Mouse (Mus musculus) 416B (cell line): ENCODE measurements around the gene Sorl1.

Source experiments
- DNase-seq: peaks from one replicate; pipeline ENCODE4 v3.0.0; 2011; ENCODE audit warnings: low read depth

The Sorl1 gene

DNA sequence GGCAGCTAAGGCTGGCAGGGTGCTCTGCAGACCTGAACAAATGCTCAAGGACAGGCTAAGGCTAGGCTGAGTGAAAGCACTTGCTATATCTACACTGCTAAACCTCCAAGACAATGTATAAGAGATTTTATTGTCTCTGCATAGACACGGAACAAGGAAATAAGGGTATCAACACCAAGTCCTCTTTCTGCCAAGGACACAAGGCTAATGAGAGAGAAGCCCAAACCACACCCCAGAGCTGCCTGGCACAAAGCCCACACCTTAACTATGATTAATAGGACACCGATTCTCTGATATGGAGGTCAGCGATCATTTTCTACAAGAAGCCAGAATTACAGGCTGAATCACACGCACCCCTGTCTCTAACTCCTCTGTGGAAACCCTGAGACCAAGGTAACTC lies 120.0 kb downstream of the Sorl1 start:
- no peak for DNase-seq

DNA sequence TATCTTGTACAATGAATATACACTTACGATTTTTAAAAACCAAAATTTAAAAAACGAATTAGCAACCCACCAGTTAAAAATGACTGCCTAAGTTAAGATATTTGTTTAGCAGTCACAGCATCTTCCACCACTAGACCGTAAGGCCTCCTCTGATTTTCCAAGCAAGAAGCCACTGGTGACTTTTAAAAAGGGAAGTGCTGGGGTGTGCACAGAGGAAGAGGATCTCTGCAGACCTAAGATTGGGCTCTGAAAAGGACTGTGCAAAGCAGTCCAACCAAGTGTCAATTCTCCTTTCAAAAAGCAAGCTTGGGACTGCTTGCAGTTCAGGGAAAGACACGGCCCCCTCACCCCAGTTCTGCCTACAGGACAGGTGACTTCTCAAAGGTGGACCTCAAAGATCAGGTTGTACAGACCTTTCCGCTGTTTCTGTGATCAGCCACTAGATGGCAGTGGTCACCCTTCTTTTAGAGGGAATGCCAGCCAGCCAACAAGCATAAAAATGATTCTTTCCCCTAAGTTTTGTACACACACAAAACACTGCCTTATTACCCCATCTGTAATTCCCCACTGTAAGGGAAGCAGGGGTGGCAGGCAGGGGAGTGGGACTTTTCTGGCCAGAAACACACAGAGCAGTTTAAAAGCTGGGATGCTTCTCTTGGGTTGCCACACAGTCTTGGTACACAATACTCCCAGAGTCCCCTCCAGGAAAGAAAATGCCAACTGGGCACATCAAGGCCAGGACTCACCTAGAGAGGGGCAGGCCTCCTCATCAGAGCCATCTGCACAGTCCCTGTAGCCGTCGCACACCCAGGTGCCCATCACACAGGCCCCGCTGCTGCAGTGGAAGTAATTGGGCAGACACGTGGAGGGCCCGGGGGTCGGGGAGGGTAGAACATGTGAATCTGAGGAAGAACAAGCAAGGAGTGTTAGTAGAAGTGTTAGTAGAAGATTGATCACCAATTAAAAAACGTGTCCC lies 124.3 kb downstream of the Sorl1 start:
- peak; percentile 59 for DNase-seq

DNA sequence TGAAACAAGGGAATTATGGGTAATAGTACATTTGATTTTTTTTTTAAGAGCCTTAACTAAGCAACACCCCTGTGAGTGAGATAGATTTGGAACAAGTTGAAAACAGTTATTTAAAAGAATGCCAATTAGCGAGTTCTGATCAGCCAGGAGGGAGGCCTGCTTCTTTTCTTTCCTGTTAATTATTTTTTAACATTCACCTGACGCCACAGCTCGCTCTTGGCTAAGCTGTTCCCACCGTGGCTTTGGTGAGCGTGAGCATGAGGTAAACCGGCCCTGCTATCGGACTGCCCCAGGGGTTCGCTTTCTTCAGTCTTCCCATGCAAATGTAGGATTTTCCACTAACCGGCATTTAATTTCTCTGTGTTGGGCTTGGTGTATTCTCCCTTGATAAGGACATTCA lies 128.8 kb downstream of the Sorl1 start:
- no peak for DNase-seq

DNA sequence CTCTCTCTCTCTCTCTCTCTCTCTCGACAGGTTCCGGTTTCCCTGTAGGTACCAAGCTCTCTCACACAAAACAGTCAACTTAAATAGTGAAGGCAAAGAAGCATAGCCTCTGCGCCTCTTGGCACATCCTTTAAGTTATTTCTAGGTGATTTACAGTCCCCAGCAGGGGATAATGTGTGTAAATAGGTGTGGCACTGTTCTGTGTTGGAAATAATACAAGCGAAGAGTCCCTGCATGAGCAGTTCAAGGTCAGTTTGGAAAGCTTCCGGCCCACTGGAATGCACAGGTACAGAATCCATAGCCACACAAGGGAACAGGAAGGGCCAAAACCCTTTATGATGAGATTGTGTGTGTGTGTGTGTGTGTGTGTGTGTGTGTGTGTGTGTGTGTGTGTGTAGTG lies 130.3 kb downstream of the Sorl1 start:
- no peak for DNase-seq

DNA sequence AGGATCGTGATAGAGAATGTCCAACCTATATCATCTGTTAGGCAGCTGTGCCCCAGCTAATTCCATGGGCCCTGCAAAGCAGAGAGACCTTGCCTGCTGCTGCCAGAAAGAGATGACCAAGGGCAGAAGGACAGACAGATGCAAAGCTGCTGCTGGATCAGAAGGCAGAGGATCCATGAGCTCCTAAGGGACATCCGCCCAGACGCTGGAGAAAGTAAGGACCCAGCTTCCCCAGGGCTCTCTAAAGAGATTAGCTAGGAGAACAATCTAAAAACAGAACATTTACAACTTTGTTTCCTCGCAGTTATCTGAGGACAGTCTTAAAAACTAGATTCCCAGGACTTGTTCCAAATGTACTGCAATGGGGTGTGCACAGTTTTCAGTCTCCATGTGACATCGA lies 131.3 kb downstream of the Sorl1 start:
- DNase-seq: no peak

DNA sequence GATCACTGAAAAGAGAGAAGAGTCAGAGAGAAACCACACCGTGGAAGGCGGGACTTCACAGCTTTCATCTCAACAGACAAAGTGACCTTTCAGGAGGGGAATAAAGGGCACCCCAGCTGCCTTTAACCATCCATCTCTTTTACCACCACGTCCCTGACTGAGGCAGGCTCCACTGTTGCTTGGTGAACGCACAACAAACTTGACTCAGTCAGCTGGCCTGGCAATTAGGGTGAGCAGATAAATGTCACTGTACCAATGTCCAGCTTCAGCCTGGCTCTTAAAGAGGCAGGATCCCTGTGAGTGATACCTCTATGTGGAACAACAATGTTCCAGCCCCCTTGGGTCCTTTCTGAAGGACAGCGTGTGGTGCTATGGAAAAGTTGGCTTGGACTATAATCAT lies 138.5 kb downstream of the Sorl1 start:
- DNase-seq: no peak

DNA sequence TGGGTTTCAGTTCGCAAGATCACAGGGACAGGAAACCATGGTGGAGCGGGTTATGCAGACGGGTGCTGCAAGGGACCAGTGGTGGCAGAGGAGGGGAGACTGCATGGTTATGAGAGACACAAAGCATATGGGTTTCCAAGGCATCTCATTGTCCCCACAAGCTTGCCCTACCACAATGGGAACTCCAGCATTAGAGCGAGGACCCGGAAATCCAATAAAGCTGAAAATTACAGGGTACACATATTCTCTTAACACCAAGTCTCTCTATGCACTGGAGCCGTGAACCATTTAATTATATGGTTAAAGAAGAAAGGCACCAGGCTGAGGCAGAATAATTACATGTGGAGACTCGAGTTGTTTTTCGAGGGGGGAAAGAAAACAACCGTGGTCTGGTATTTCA lies 139.0 kb downstream of the Sorl1 start:
- DNase-seq: no peak

DNA sequence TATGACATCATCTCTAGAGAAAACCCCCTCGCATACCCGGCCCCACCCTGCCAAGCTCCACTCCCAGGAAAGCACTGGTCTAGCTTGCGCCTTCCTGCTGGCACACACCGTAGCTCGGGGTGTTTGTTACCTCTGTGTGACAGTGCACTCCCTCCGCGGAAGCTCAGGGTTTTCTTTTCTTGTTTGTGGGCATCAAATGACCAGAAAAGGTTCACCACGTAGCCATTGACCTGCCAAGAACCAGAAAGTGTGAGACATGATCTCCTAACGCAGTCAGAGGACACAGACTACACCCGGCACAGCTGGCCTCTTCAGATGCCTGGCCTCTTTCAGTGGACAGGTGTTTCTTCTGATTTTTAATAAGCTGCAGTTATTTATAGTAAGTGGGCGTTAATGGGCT lies 139.8 kb downstream of the Sorl1 start:
- no peak for DNase-seq

DNA sequence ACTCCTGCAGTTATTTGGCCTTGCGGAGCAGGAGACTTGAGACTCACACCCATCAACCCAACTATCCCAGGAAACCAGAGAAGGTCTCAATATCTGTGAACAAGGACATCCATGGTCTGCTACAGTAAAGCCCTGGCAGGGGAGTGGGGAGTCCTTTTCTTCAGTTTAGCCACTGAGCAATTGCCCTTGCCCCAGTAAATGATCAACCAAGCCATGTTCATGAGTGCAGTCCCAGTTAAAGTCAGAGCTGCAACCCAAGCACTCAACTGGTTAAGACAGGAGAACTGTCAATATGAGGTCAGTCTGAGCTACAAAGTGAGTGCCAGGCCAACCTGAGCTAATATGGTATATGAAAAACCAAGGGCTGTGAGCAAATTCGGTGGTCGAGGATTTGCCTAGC lies 140.8 kb downstream of the Sorl1 start:
- DNase-seq: no peak

DNA sequence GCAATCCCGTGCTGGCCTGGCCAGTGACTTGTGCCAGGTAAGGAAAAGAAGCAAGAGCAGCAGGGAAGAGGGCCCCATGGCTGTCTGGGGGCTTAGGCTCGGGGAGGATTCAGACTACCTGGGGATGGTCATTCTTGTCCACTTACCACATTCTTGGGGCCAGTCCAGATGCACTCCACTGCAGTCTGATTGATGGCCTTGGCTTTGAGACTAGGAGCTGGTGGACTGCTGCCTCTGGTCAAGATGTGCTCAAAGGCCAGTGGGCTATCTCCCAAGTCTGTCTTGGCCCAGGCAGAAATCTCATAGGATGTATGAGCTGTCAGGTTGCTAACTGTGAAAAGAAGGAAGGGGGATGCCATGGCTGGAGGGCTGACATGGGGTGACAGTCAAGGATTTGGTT lies 141.3 kb downstream of the Sorl1 start:
- no peak for DNase-seq

DNA sequence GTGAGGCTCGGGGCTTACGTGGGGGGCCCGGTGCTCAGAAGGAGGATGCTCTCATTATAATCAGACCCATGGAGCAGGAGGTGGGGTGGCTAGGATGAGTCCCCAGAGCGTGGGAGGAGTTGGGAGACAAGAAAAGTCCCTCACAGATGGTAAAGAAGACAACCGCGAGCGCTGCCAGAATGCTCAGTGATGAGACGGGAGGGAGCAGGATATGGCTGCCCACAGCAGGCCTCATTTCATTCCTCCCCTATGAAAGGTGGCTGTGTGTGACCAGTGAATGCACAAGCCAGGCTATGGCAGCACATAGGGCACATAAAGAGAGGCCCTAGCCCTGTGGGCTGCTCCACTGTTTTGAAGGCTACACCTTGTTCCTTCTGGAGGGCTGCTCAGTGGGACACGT lies 142.1 kb downstream of the Sorl1 start:
- DNase-seq: no peak

DNA sequence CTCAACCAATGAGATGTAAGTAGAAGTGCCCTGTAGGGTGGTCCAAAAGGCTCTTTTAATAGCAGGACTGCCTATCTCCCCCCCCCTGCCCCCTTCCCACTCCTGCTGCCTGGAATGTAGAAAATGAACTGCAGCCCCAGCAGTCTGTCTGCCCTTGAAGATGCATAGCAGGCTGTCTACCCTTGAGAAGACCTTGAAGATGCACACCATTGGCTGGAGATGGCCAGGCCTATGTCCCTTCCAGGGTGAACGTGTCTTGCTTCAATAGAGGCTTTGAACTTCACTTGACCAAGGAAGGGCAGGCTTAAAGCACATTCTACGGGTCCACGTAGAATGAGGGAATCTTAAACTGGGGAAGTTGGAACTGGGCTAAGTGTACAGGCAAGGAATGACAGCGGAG lies 142.8 kb downstream of the Sorl1 start:
- no peak for DNase-seq

DNA sequence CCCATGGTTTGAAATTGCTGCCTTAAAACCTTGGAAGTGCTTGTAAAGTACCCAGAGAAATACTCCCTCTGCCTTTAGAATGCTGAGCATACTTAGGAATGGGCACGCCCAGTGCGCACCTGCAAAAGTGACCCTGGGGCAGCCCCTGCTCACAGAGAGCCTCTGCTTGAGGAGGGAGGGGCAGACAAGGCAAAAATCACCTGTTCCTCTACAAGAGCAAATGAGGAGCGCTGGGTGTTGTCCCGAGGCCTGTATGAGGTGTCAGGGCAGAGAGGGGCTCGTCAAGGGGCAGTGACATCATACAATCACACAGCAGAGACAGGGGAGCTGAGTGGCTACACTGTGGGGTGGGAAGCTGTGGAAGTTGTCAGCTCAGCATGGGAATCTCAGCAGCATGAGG lies 143.3 kb downstream of the Sorl1 start:
- no peak for DNase-seq

DNA sequence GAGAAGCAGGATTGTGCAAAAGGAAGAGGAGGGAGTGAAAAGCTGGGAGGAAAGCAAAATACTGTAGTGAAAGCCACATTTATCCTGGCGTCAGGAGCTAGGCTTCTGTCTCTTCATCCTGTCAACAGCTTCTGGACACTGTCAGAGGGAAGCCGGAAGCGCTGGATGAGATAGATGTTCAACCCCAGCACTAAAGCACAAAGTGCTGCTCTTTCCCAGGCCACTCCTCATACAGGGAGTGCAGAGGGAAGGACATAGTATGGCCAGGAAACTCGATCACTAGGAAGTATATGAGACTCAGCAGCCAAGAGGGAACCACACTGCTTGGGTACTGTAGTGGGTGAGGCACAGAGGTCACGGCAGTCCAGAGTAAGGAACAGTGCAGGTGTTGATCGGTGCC lies 145.7 kb downstream of the Sorl1 start:
- no peak for DNase-seq

DNA sequence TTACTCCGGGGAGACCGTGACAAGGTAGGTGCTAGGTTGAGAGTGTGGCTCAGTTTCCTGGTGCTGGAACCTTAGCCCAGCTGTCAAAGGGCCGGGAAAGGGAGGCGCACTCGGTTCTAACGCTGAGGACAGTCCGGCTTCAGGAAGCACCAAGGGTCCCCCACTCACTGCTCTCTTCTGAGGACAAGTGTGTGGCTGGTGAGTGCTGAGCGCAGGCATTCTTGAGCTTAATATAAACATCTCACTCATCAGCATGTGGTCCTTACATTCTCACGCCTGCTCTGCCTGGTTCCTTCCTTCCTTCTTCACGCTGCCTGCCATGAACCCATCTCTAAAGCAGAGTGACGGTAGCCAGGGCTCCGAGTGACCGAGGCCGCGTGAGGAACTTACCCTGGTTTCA lies 148.1 kb downstream of the Sorl1 start:
- no peak for DNase-seq

DNA sequence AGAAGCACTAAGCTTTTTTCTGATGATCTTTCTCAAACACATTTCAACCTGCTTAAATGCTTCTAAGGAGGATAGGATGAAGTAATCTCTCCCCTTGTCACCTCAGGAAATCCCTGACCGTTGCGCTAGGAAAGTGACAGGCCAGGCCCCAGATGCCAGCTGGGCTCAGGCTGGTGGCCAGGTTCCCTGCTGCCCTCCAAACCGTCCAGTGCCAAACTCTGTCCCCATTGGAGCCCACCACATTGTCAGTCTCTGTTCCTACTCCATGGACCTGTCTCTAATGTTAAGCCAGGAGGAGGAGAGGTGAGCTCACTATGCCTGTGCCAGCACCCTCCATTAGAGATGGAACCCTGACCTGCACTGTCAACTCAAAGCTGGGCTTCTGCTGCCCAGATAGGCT lies 149.4 kb downstream of the Sorl1 start:
- DNase-seq: no peak

DNA sequence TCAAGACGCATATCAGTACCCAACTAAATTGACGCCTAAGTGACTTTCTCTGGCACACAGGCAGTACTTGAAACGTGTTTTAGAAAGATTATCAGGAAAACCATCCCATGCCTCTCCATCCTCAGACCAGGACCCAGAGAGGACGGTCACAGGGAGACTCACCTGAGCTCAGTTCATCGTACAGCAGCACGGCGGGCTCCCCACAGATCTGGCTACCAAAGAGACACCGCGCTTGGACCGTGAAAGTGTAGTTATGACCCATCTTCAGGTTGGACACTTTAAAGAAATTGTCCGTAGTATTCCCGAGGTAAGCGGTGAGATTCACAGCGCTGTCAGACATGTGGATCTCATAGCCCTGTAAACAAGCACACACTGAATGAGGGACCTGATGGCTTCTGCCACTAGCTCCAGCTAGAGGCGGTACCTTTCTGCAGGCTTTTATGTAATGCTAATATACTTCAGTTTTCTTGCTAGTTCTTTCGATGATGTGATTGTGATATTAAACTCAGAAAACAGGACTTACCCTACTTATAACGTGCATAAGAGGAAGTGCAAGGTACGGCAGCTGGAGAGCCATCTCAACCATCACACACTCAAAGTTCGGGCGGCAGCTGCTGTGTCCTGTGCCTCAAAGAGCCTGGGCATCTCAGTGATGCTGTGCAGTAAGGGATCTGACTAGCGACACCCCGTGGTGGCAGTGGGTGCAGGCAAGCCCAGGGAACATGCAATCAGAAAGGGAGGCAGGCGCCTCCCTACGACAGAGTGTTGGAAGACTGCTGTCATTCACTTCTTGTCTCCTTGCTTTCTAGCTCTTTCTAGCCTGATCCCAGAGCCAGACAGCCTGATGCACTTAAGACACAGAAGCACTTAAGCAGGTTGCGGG lies 150.1 kb downstream of the Sorl1 start:
- peak; percentile 4 for DNase-seq

DNA sequence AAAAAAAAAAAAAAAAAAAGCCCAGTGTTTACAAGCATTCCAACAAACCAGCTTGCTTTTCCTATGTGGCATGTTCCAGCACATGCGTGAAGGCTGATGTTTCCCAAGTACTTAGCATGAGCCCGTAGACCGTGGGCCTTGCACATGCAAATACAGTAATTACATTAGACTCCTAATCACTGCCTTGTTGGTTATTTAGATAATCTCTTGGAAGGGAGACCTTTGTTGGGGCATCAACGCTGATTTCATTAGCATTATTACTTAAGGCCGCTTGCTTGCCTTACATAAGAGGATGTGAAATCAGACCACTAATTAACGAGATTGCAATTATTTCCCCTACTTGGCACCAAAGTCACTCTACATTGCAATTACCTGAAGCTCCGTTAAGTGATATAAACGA lies 154.1 kb downstream of the Sorl1 start:
- DNase-seq: no peak

DNA sequence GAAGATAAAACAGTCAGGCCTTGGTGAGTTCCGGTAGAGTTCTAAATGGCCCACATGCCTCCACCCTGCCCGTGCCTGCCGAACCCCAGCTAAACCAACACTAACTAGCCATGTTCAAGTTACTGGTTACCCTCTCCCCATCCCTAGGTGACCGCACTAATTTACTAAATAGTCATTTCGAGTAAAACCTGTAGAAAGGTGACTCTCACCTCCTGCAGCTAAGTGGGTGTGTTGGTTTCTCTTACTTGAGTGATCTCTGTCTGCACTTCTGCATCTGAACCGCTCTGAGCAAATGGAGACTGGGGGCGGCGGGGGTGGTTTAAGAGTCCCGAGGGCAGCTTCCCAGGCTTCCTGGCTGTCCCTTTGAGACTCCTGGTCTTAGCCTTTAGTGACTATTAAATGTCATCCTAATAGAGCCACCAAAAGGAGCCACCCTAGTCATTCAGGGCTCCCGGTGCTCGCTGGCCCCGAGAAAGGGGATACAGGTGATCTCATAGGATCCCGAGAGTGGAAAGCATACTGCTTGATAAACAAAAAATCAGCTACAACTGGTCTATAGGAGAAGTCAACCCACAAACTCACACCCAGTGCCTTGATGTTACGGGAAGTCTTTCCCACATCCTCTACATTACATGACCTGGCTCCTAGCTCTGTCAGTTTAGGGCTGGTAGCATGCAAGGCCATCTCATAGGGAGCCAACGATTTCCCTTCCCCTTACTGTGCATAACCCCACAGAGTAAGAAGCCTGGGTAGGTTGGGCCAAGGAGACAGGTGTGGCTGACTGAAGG lies 155.2 kb downstream of the Sorl1 start:
- no peak for DNase-seq

DNA sequence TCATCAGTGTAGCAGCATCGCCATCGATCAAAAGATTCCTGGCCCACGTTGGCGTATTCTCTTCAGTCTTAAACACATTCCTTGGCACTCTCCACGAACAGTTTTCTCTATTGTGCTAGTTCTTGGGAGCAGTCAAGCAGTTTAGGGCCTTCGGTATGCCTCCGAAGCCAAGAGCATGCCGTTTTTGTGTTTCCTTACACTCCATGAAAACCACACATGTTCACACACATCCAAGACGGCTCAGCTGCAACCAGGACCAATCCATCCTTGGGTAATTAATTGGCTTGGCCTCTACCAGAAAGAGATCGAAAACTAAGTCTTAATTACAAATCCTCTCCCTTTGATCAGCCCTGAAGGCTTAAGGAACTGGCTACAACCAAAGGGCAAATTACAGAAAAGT lies 162.8 kb downstream of the Sorl1 start:
- DNase-seq: no peak

DNA sequence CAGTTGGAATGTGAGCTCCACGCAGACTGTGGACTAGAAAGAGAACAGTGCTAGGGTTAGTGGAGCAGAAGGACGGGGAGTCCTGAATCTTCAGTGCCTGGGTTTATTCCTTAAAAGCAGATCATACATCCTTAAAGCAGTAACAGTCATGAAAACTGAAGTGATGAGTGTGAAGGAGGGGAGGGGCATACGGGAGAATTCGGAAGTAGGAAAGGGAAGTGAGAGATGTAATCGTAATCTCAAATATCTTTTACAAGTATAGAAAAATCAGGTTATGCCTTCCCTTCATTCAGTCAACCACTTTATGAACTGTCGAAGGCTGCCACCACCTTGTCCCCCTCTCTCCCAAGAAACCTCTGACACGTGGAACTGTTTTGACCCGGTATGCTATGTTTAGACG lies 165.8 kb downstream of the Sorl1 start:
- DNase-seq: no peak

DNA sequence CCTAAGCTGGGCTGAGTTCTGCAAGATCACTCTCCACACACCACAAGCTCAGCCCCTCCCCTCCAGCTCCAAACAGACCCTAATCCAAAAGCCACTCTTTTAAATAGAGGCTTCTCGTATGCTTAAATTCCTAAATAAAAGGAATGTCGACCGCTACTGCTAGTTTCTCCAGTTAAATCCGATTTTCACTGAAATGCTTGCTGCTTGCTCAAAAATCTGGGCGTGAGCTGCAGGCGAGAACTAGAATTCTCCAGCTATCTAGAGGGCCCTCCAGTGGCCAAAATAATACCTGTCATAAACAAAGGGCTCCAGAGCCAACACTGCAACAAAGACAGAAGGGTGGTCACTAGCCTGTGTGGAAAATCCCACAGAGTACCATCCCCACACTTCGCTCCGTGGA lies 170.6 kb downstream of the Sorl1 start:
- DNase-seq: peak; percentile 12
